Mouse (Mus musculus) testis, adult 2 months (tissue): ENCODE data around the gene Pcsk5. TPM values are rescaled to one million over a fixed set of nuclear protein-coding genes. Genes with fewer than 3 reads are reported as not detected.
"Not testable (repeated sequence)": the region's sequence is repeated elsewhere in the genome, so short reads cannot be mapped to it uniquely, and the experiment has no call there.

Experiments used
- H3K27ac ChIP-seq: fragments of 200-500 bp; 2 replicates; pipeline ENCODE4 v1.5.1; 2012; ENCODE audit warnings: low read depth, low read length; ENCODE audit not compliant: control insufficient read depth, insufficient read depth
- H3K27me3 ChIP-seq: fragments of 200-500 bp; 2 replicates; pipeline ENCODE4 v1.6.1; 2012; ENCODE audit warnings: mild to moderate bottlenecking, low read length, moderate library complexity; ENCODE audit not compliant: control insufficient read depth, insufficient read depth
- H3K36me3 ChIP-seq: fragments of 200-500 bp; 2 replicates; pipeline ENCODE4 v1.6.1; 2012; ENCODE audit warnings: mild to moderate bottlenecking, low read length; ENCODE audit not compliant: control insufficient read depth, insufficient read depth
- H3K4me1 ChIP-seq: fragments of 200-500 bp; 2 replicates; pipeline ENCODE4 v1.6.1; 2012; ENCODE audit warnings: low read length; ENCODE audit not compliant: control insufficient read depth, insufficient read depth
- H3K4me3 ChIP-seq: fragments of 200-500 bp; 2 replicates; pipeline ENCODE4 v1.5.1; 2012; ENCODE audit warnings: low read depth, mild to moderate bottlenecking, low read length, moderate library complexity, mixed read lengths; ENCODE audit not compliant: control insufficient read depth
- CTCF ChIP-seq: fragments of 200-500 bp; IDR thresholded peaks from 2 replicates; pipeline ENCODE4 v1.5.1; 2012; ENCODE audit warnings: low read depth, mild to moderate bottlenecking, inconsistent platforms, low read length, moderate library complexity; ENCODE audit not compliant: control insufficient read depth, insufficient read depth, insufficient replicate concordance
- POLR2A ChIP-seq: fragments of 200-500 bp; IDR thresholded peaks from 2 replicates; pipeline ENCODE4 v1.6.1; 2012; ENCODE audit warnings: low read depth, mild to moderate bottlenecking, inconsistent platforms, low read length, moderate library complexity; ENCODE audit not compliant: control insufficient read depth
- polyA plus RNA-seq: library from polyadenylated mRNA; depleted of rRNA; stranded (reverse); fragments of >200 nt; gene quantifications from 2 replicates; pipeline ENCODE4 v1.2.3, GENCODE M21; 2012

Gene Pcsk5
- polyA plus RNA-seq, 1 experiment = 0.81 TPM

DNA sequence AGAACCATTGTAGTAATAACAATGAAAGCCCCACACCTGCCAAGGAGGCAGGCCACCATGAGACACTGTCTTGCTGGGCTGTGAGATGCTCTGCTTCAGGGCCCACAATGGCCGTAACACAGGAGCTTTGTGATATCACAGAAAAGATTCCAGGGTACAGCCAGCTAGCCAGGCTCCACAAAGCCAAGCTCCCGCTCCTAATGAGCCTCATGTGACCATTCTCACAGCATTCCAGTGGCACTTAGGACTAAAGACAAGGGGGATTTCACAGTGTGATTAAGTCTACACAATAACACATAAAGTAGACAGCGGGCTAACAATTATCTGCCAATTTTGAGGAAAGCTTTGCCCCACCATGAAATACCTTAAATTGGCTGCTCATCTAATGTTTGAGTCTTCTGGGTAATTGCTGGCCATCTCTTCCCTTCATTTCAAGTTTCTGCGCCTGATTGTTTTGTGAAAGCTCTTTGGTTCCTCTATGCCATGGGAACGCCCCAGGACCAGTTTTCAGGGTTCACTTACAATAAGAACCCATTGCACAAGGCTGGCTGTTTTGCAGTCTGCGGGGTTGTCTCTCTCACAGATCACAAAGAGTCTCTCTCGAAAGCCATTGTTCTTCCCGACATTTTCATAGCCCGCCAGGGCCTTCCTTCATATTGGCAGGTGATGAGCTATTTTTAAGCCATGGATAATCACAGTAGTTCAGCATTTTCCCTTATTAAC, 345.4 kb downstream of the Pcsk5 start:
- TF ChIP-seq CTCF = no peak
- TF ChIP-seq POLR2A = no peak
- Histone ChIP-seq H3K27ac (no peak overlapping the region), H3K4me3 (no peak overlapping the region), H3K36me3 (no peaks in the 10 kb centered on the region), H3K4me1 (no peaks in the 10 kb centered on the region), H3K27me3 (no peaks in the 10 kb centered on the region)

DNA sequence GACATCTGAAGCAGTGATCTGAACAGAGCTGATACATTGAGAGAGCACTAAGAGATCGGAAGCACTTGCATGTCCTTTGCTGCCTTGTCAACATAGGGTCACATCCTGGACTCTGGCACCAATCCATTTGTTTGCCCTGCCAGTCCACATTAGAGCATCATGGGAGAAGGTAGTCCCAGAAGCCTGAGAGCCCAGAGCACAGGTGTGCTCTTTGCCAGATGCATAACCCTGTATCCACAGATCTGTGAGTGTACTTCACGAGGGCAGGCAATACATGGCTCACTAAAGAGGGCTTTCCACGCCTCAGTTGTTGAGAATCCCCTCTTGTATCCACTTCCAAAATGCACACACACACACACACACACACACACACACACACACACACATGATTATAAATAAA, 346.1 kb downstream of the Pcsk5 start:
- H3K4me3 ChIP-seq = no peak overlapping the region
- TF ChIP-seq CTCF = no peak
- TF ChIP-seq POLR2A = no peak
- H3K4me1 ChIP-seq = no peaks in the 10 kb centered on the region
- no peaks in the 10 kb centered on the region for H3K36me3 ChIP-seq
- H3K27me3 ChIP-seq = no peaks in the 10 kb centered on the region
- H3K27ac ChIP-seq = no peak overlapping the region

DNA sequence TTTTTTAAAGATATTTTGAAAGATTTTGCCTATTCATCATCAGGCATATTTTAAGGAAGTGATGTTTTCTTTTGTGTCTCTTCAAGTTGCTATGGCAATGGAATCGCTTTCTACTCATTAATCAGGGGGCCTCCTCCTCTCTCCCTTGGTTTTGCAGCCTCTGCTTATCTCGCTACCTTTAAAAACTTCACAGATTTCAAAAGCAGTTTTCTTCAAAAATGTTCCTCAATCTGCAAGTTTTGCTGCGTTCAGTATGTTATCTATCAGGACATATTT, 347.6 kb downstream of the Pcsk5 start:
- no peak overlapping the region for H3K4me3 ChIP-seq
- no peak overlapping the region for H3K27ac ChIP-seq
- no peaks in the 10 kb centered on the region for H3K36me3 ChIP-seq
- no peaks in the 10 kb centered on the region for H3K4me1 ChIP-seq
- TF ChIP-seq CTCF = no peak
- no peak for TF ChIP-seq POLR2A
- no peaks in the 10 kb centered on the region for H3K27me3 ChIP-seq

DNA sequence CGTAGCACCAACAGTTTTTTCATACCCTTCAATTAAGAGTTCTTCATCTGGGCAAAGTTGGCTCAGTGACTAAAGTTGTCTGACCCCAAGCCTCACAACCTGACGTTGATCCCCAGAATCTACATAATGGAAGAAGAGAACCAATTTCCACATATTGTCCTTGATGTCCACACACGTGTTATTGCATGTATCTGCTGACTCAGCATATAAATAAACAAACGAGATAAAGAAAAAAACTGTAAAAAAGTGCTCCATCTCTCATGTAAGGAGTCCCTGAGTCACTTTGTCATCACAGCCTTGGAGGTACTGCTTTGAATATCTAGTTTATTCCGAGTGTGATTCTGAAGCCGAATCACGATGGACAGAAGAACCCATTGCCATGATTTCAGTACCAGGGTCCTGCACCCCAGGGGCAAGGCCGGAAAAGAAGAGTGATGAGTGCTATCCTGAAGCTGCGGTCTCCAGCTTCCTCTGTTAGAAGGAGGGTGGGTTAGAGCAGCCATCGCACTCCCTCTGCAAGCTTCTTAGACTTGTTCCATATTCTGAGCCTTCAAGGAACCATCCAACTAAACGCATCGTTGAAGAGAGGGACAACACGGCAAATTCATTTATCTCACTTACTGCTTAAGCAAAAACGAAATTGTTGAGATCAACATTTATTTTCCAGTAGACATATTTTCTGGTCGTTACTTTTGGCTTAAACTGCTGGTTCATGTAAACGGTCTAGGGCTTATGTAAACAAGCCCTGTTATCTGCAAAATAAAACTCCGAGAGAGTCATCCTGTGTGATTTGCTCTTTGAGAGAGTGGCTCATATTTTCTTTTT, 348.2 kb downstream of the Pcsk5 start:
- no peak overlapping the region for H3K4me3 ChIP-seq
- H3K27me3 ChIP-seq = no peaks in the 10 kb centered on the region
- no peaks in the 10 kb centered on the region for H3K36me3 ChIP-seq
- H3K27ac ChIP-seq = no peak overlapping the region
- TF ChIP-seq CTCF (no peak), POLR2A (no peak)
- no peaks in the 10 kb centered on the region for H3K4me1 ChIP-seq

DNA sequence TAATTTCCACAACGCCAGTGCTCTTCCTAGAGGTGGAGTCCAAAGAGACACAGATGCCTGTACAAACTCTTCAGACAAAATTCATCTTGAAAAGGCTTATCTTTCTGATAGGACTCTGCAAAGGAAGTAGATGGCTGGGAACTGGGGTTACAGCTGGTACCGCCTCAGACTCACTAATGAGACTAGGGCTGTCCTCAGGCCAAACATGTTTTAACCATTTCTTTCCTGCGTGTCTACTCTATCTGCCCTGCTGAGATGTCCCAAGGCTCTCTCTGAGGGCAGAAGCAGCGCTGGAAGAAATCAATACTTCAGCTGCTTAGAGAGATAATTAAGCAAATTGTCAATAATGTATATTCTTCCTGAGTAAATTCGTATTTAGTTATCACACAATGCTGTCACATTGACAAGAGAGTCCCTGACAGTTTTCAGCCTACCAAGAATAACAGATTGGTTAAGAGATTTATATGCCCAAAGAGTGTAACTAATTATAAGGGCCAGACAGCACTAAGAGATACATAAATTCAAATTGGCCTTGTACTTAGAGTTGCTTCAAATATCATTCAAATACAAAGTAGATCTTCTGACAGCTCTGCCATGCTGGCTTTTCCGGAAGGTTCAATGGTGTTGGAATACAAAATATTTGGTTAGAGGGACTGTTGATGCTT, 355.2 kb downstream of the Pcsk5 start:
- Histone ChIP-seq H3K36me3 (no peaks in the 10 kb centered on the region), H3K4me1 (no peaks in the 10 kb centered on the region), H3K4me3 (no peak overlapping the region), H3K27ac (no peak overlapping the region), H3K27me3 (no peaks in the 10 kb centered on the region)
- TF ChIP-seq POLR2A (no peak), CTCF (no peak)

DNA sequence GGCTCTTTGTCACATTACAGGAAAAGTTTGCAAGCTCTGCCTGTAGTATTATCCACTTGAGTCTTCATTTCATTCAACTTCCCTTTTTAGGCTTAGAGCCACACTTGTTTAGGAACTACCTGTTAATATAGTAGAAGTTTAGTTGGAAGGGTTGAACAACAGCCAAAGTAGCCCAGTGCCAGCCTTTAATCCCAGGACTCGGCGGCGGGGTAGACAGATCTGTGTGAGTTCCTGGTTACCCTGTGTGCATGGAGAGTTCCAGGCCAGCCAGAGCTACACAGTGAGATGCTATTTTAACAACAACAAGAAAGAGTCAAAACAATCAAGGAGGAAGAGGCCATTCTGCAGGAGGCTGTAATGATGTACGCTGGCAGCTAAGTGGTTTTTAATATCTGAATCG, 358.0 kb downstream of the Pcsk5 start:
- Histone ChIP-seq H3K27ac (no peak overlapping the region), H3K4me3 (no peak overlapping the region), H3K36me3 (no peaks in the 10 kb centered on the region), H3K27me3 (no peaks in the 10 kb centered on the region), H3K4me1 (no peaks in the 10 kb centered on the region)
- TF ChIP-seq POLR2A = no peak
- TF ChIP-seq CTCF = no peak

DNA sequence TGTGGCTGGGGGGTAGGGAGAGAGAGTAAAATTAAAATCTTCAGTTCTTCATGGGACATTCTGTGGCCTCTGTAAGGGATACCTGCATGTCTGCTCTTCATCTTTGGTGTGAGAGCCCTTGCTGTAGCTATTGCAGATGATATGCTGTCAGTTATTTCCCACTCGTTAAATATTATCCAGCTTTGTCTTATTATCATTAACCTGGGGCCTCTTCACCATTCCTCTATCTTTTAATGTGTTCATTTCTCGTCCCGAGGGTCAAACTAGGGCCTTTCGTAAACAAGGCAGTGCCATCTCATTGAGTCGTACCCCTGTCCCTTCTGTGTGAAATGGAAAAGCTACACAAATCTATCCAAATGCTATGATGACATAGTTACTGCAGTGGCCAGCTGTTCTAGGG, 361.4 kb downstream of the Pcsk5 start:
- Histone ChIP-seq H3K4me3 (no peak overlapping the region), H3K27me3 (no peaks in the 10 kb centered on the region), H3K27ac (no peak overlapping the region), H3K4me1 (no peaks in the 10 kb centered on the region), H3K36me3 (no peaks in the 10 kb centered on the region)
- no peak for TF ChIP-seq CTCF

DNA sequence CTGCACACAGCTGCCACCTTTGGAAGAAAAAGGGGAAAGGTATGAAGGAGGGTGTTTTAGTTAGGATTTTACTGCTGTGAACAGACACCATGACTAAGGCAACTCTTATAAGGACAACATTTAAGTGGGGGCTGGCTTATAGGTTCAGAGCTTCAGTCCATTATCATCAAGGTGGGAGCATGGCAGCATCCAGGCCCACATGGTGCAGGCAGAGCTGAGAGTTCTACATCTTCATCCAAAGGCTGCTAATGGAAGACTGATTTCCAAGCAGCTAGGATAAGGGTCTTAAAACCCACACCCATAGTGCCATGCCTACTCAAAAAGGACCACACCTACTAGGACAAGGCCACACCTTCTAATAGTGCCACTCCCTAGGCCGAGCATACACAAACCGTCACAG, 364.3 kb downstream of the Pcsk5 start:
- H3K4me1 ChIP-seq, H3K27ac ChIP-seq, H3K36me3 ChIP-seq, H3K4me3 ChIP-seq, H3K27me3 ChIP-seq: not testable (repeated sequence)
